Mouse (Mus musculus): ENCODE measurements at regions not wholly inside any gene's neighbourhood (a gene's known extent, or its start where the extent isn't known, plus 50 kb on each side); places are given as distances from the start of the nearest gene placed in this dataset.

- ATAC-seq (ENCODE audit: low FRiP score, low TSS enrichment), result no peak
- Histone ChIP-seq H3K4me2 (replicated peaks; ENCODE audit: low read depth) (no peak overlapping the region), H3K4me1 (replicated peaks; ENCODE audit: control insufficient read depth, insufficient read depth) (no peaks in the 10 kb centered on the region), H3K9ac (ENCODE audit: low read length) (no peak overlapping the region), H3K36me3 (ENCODE audit: control insufficient read depth, insufficient read depth, low read length) (no peaks in the 10 kb centered on the region), H3K9me3 (ENCODE audit: control insufficient read depth, low read length) (no peaks in the 10 kb centered on the region), H3K4me3 (ENCODE audit: low read depth, low read length) (no peak overlapping the region), H3K27me3 (ENCODE audit: control insufficient read depth, insufficient read depth, low read length) (no peaks in the 10 kb centered on the region), H3K27ac (replicated peaks) (no peak overlapping the region)
- no peak for DNase-seq (ENCODE audit: low spot score)
- TF ChIP-seq EP300 (optimal IDR thresholded peaks at IDR 0.05) (no peak), CTCF (IDR thresholded peaks at IDR 0.05; ENCODE audit: low read depth) (no peak)
- WGBS, result 50% methylated on average over 7 of the region's 7 CpGs
These were observed 306.2 kb downstream of the Satb1 start for GRCm38 (mm10) chr17:51526881-51527280.

GRCm38 (mm10) chr17:51526464-51526863, 306.6 kb downstream of the Satb1 start:
- H3K4me3 ChIP-seq (ENCODE audit: low read depth, low read length), result no peak overlapping the region
- H3K9me3 ChIP-seq (ENCODE audit: control insufficient read depth, low read length), result no peaks in the 10 kb centered on the region
- TF ChIP-seq EP300 (optimal IDR thresholded peaks at IDR 0.05) (no peak), CTCF (IDR thresholded peaks at IDR 0.05; ENCODE audit: low read depth) (no peak)
- no peak for DNase-seq (ENCODE audit: low spot score)
- H3K36me3 ChIP-seq (ENCODE audit: control insufficient read depth, insufficient read depth, low read length), result no peaks in the 10 kb centered on the region
- no peaks in the 10 kb centered on the region for H3K4me1 ChIP-seq (replicated peaks; ENCODE audit: control insufficient read depth, insufficient read depth)
- no peak for ATAC-seq (ENCODE audit: low FRiP score, low TSS enrichment)
- H3K4me2 ChIP-seq (replicated peaks; ENCODE audit: low read depth), result no peak overlapping the region
- H3K27me3 ChIP-seq (ENCODE audit: control insufficient read depth, insufficient read depth, low read length), result no peaks in the 10 kb centered on the region
- 32% methylated on average over 5 of the region's 5 CpGs for WGBS
- no peak overlapping the region for H3K27ac ChIP-seq (replicated peaks)
- H3K9ac ChIP-seq (ENCODE audit: low read length), result no peak overlapping the region

GRCm38 (mm10) chr17:51526021-51526420, 307.1 kb downstream of the Satb1 start:
- Histone ChIP-seq H3K27ac (replicated peaks) (no peak overlapping the region), H3K9me3 (ENCODE audit: control insufficient read depth, low read length) (no peaks in the 10 kb centered on the region), H3K4me1 (replicated peaks; ENCODE audit: control insufficient read depth, insufficient read depth) (no peaks in the 10 kb centered on the region), H3K4me2 (replicated peaks; ENCODE audit: low read depth) (no peak overlapping the region), H3K9ac (ENCODE audit: low read length) (no peak overlapping the region), H3K27me3 (ENCODE audit: control insufficient read depth, insufficient read depth, low read length) (no peaks in the 10 kb centered on the region), H3K4me3 (ENCODE audit: low read depth, low read length) (no peak overlapping the region), H3K36me3 (ENCODE audit: control insufficient read depth, insufficient read depth, low read length) (no peaks in the 10 kb centered on the region)
- DNase-seq (ENCODE audit: low spot score) (no peak), ATAC-seq (ENCODE audit: low FRiP score, low TSS enrichment) (no peak)
- TF ChIP-seq CTCF (IDR thresholded peaks at IDR 0.05; ENCODE audit: low read depth) (no peak), EP300 (optimal IDR thresholded peaks at IDR 0.05) (no peak)
- 51% methylated on average over 4 of the region's 4 CpGs for WGBS

- no peak for DNase-seq (ENCODE audit: low spot score)
- no peak overlapping the region for H3K4me2 ChIP-seq (replicated peaks; ENCODE audit: low read depth)
- no peaks in the 10 kb centered on the region for H3K9me3 ChIP-seq (ENCODE audit: control insufficient read depth, low read length)
- WGBS, result 33% methylated on average over 2 of the region's 2 CpGs
- TF ChIP-seq EP300 (optimal IDR thresholded peaks at IDR 0.05), result no peak
- no peak for TF ChIP-seq CTCF (IDR thresholded peaks at IDR 0.05; ENCODE audit: low read depth)
- no peak for ATAC-seq (ENCODE audit: low FRiP score, low TSS enrichment)
- H3K4me1 ChIP-seq (replicated peaks; ENCODE audit: control insufficient read depth, insufficient read depth), result no peaks in the 10 kb centered on the region
- H3K4me3 ChIP-seq (ENCODE audit: low read depth, low read length), result no peak overlapping the region
- no peak overlapping the region for H3K9ac ChIP-seq (ENCODE audit: low read length)
- no peaks in the 10 kb centered on the region for H3K36me3 ChIP-seq (ENCODE audit: control insufficient read depth, insufficient read depth, low read length)
- no peak overlapping the region for H3K27ac ChIP-seq (replicated peaks)
- H3K27me3 ChIP-seq (ENCODE audit: control insufficient read depth, insufficient read depth, low read length), result no peaks in the 10 kb centered on the region
These were observed 307.9 kb downstream of the Satb1 start for GRCm38 (mm10) chr17:51525219-51525618.

GRCm38 (mm10) chr17:51511917-51512316, 321.2 kb downstream of the Satb1 start:
- Histone ChIP-seq H3K9me3 (ENCODE audit: control insufficient read depth, low read length) (no peaks in the 10 kb centered on the region), H3K27me3 (ENCODE audit: control insufficient read depth, insufficient read depth, low read length) (no peaks in the 10 kb centered on the region), H3K27ac (replicated peaks) (no peak overlapping the region), H3K36me3 (ENCODE audit: control insufficient read depth, insufficient read depth, low read length) (no peaks in the 10 kb centered on the region), H3K4me3 (ENCODE audit: low read depth, low read length) (no peak overlapping the region), H3K4me2 (replicated peaks; ENCODE audit: low read depth) (no peak overlapping the region), H3K9ac (ENCODE audit: low read length) (no peak overlapping the region), H3K4me1 (replicated peaks; ENCODE audit: control insufficient read depth, insufficient read depth) (no peaks in the 10 kb centered on the region)
- ATAC-seq (ENCODE audit: low FRiP score, low TSS enrichment) (no peak), DNase-seq (ENCODE audit: low spot score) (no peak)
- WGBS, result 68% methylated on average over 2 of the region's 2 CpGs
- TF ChIP-seq EP300 (optimal IDR thresholded peaks at IDR 0.05) (no peak), CTCF (IDR thresholded peaks at IDR 0.05; ENCODE audit: low read depth) (no peak)

GRCm38 (mm10) chr17:51500751-51501150, 321.6 kb upstream of the Tbc1d5 start:
- no peak overlapping the region for H3K27ac ChIP-seq (replicated peaks)
- no peaks in the 10 kb centered on the region for H3K4me1 ChIP-seq (replicated peaks; ENCODE audit: control insufficient read depth, insufficient read depth)
- 91% methylated on average over 10 of the region's 10 CpGs for WGBS
- no peak overlapping the region for H3K9ac ChIP-seq (ENCODE audit: low read length)
- ATAC-seq (ENCODE audit: low FRiP score, low TSS enrichment), result no peak
- no peaks in the 10 kb centered on the region for H3K36me3 ChIP-seq (ENCODE audit: control insufficient read depth, insufficient read depth, low read length)
- no peak overlapping the region for H3K4me2 ChIP-seq (replicated peaks; ENCODE audit: low read depth)
- no peak for DNase-seq (ENCODE audit: low spot score)
- TF ChIP-seq EP300 (optimal IDR thresholded peaks at IDR 0.05) (no peak), CTCF (IDR thresholded peaks at IDR 0.05; ENCODE audit: low read depth) (no peak)
- H3K4me3 ChIP-seq (ENCODE audit: low read depth, low read length), result no peak overlapping the region
- H3K27me3 ChIP-seq (ENCODE audit: control insufficient read depth, insufficient read depth, low read length), result no peaks in the 10 kb centered on the region
- no peaks in the 10 kb centered on the region for H3K9me3 ChIP-seq (ENCODE audit: control insufficient read depth, low read length)
